Mouse (Mus musculus): Measurements from ENCODE around the gene Scarb2. TPM values are rescaled to one million over a fixed set of nuclear protein-coding genes. Genes with fewer than 3 reads are reported as not detected.
A peak's percentile ranks its signal among the peaks of the same experiment; 100 is the strongest.

Gene Scarb2
- polyA plus RNA-seq, 1 experiment: 62.1 TPM

- no peaks in the 10 kb centered on the region for H3K9me3 ChIP-seq (replicated peaks; ENCODE audit: control insufficient read depth, insufficient read depth, low read length, poor library complexity, severe bottlenecking)
- peak overlapping the region; percentile 94 for H3K27ac ChIP-seq (ENCODE audit: insufficient read depth, low read length)
- TF ChIP-seq CTCF (IDR thresholded peaks at IDR 0.05; ENCODE audit: low read depth, low read length) (no peak), POLR2A (IDR thresholded peaks at IDR 0.05; ENCODE audit: insufficient read depth, low read length) (no peak), EP300 (IDR thresholded peaks at IDR 0.05; ENCODE audit: insufficient read depth, low read depth, low read length) (peak; percentile 81)
- H3K4me1 ChIP-seq (ENCODE audit: control insufficient read depth, insufficient read depth, low read length): peaks cover 2% of the 10 kb centered on the region
- no peak overlapping the region for H3K4me3 ChIP-seq (ENCODE audit: low read depth, low read length)
- no peaks in the 10 kb centered on the region for H3K27me3 ChIP-seq (ENCODE audit: control insufficient read depth, insufficient read depth, low read length, poor library complexity, severe bottlenecking)
- H3K9ac ChIP-seq (ENCODE audit: low read depth, poor library complexity, severe bottlenecking): no peak overlapping the region
- peaks cover 5% of the 10 kb centered on the region; the same call in 1 of the 2 replicates for H3K36me3 ChIP-seq (ENCODE audit: control insufficient read depth, insufficient read depth, low read length, poor library complexity, severe bottlenecking)
Observed at GRCm38 (mm10) chr5:92499378-92499777, 7.3 kb downstream of the Scarb2 start.

GRCm38 (mm10) chr5:92498661-92499060 lies 8.0 kb downstream of the Scarb2 start:
- no peak overlapping the region for H3K9ac ChIP-seq (ENCODE audit: low read depth, poor library complexity, severe bottlenecking)
- no peaks in the 10 kb centered on the region for H3K9me3 ChIP-seq (replicated peaks; ENCODE audit: control insufficient read depth, insufficient read depth, low read length, poor library complexity, severe bottlenecking)
- peaks cover 7% of the 10 kb centered on the region; the same call in 1 of the 2 replicates for H3K36me3 ChIP-seq (ENCODE audit: control insufficient read depth, insufficient read depth, low read length, poor library complexity, severe bottlenecking)
- no peaks in the 10 kb centered on the region for H3K27me3 ChIP-seq (ENCODE audit: control insufficient read depth, insufficient read depth, low read length, poor library complexity, severe bottlenecking)
- TF ChIP-seq CTCF (IDR thresholded peaks at IDR 0.05; ENCODE audit: low read depth, low read length) (no peak), EP300 (IDR thresholded peaks at IDR 0.05; ENCODE audit: insufficient read depth, low read depth, low read length) (no peak), POLR2A (IDR thresholded peaks at IDR 0.05; ENCODE audit: insufficient read depth, low read length) (no peak)
- H3K4me1 ChIP-seq (ENCODE audit: control insufficient read depth, insufficient read depth, low read length): peaks cover 2% of the 10 kb centered on the region
- H3K27ac ChIP-seq (ENCODE audit: insufficient read depth, low read length): peak overlapping the region; percentile 94
- H3K4me3 ChIP-seq (ENCODE audit: low read depth, low read length): no peak overlapping the region

GRCm38 (mm10) chr5:92498225-92498624 lies 8.4 kb downstream of the Scarb2 start:
- H3K9ac ChIP-seq (ENCODE audit: low read depth, poor library complexity, severe bottlenecking): peak overlapping the region; percentile 32; the same call in 1 of the 2 replicates
- H3K4me1 ChIP-seq (ENCODE audit: control insufficient read depth, insufficient read depth, low read length): peaks cover 2% of the 10 kb centered on the region
- H3K27ac ChIP-seq (ENCODE audit: insufficient read depth, low read length): peak overlapping the region; percentile 99
- TF ChIP-seq CTCF (IDR thresholded peaks at IDR 0.05; ENCODE audit: low read depth, low read length) (no peak), POLR2A (IDR thresholded peaks at IDR 0.05; ENCODE audit: insufficient read depth, low read length) (no peak), EP300 (IDR thresholded peaks at IDR 0.05; ENCODE audit: insufficient read depth, low read depth, low read length) (peak; percentile 94)
- H3K27me3 ChIP-seq (ENCODE audit: control insufficient read depth, insufficient read depth, low read length, poor library complexity, severe bottlenecking): no peaks in the 10 kb centered on the region
- no peaks in the 10 kb centered on the region for H3K9me3 ChIP-seq (replicated peaks; ENCODE audit: control insufficient read depth, insufficient read depth, low read length, poor library complexity, severe bottlenecking)
- no peak overlapping the region for H3K4me3 ChIP-seq (ENCODE audit: low read depth, low read length)
- peaks cover 7% of the 10 kb centered on the region; the same call in 1 of the 2 replicates for H3K36me3 ChIP-seq (ENCODE audit: control insufficient read depth, insufficient read depth, low read length, poor library complexity, severe bottlenecking)

GRCm38 (mm10) chr5:92495771-92496409 lies 10.7 kb downstream of the Scarb2 start:
- H3K9ac ChIP-seq (ENCODE audit: low read depth, poor library complexity, severe bottlenecking): 0 out of 2 replicates have a peak overlapping the region, but pooled peaks have one; percentile 4
- peak overlapping the region; percentile 86 for H3K27ac ChIP-seq (ENCODE audit: insufficient read depth, low read length)
- H3K4me3 ChIP-seq (ENCODE audit: low read depth, low read length): no peak overlapping the region
- H3K36me3 ChIP-seq (ENCODE audit: control insufficient read depth, insufficient read depth, low read length, poor library complexity, severe bottlenecking): peaks cover 7% of the 10 kb centered on the region; the same call in 1 of the 2 replicates
- H3K27me3 ChIP-seq (ENCODE audit: control insufficient read depth, insufficient read depth, low read length, poor library complexity, severe bottlenecking): no peaks in the 10 kb centered on the region
- H3K4me1 ChIP-seq (ENCODE audit: control insufficient read depth, insufficient read depth, low read length): peaks cover 3% of the 10 kb centered on the region
- TF ChIP-seq POLR2A (IDR thresholded peaks at IDR 0.05; ENCODE audit: insufficient read depth, low read length): no peak
- no peak for TF ChIP-seq EP300 (IDR thresholded peaks at IDR 0.05; ENCODE audit: insufficient read depth, low read depth, low read length)
- no peak for TF ChIP-seq CTCF (IDR thresholded peaks at IDR 0.05; ENCODE audit: low read depth, low read length)
- no peaks in the 10 kb centered on the region for H3K9me3 ChIP-seq (replicated peaks; ENCODE audit: control insufficient read depth, insufficient read depth, low read length, poor library complexity, severe bottlenecking)

- no peak for TF ChIP-seq EP300 (IDR thresholded peaks at IDR 0.05; ENCODE audit: insufficient read depth, low read depth, low read length)
- TF ChIP-seq POLR2A (IDR thresholded peaks at IDR 0.05; ENCODE audit: insufficient read depth, low read length): no peak
- TF ChIP-seq CTCF (IDR thresholded peaks at IDR 0.05; ENCODE audit: low read depth, low read length): no peak
- Histone ChIP-seq H3K4me1 (ENCODE audit: control insufficient read depth, insufficient read depth, low read length) (peaks cover 5% of the 10 kb centered on the region), H3K9me3 (replicated peaks; ENCODE audit: control insufficient read depth, insufficient read depth, low read length, poor library complexity, severe bottlenecking) (no peaks in the 10 kb centered on the region), H3K4me3 (ENCODE audit: low read depth, low read length) (no peak overlapping the region), H3K27me3 (ENCODE audit: control insufficient read depth, insufficient read depth, low read length, poor library complexity, severe bottlenecking) (no peaks in the 10 kb centered on the region), H3K36me3 (ENCODE audit: control insufficient read depth, insufficient read depth, low read length, poor library complexity, severe bottlenecking) (peaks cover 7% of the 10 kb centered on the region; the same call in 1 of the 2 replicates), H3K9ac (ENCODE audit: low read depth, poor library complexity, severe bottlenecking) (0 out of 2 replicates have a peak overlapping the region, but pooled peaks have one; percentile 4), H3K27ac (ENCODE audit: insufficient read depth, low read length) (peak overlapping the region; percentile 86)
Observed at GRCm38 (mm10) chr5:92495291-92495690, 11.3 kb downstream of the Scarb2 start.

- H3K27me3 ChIP-seq (ENCODE audit: control insufficient read depth, insufficient read depth, low read length, poor library complexity, severe bottlenecking): no peaks in the 10 kb centered on the region
- H3K9ac ChIP-seq (ENCODE audit: low read depth, poor library complexity, severe bottlenecking): no peak overlapping the region
- H3K4me3 ChIP-seq (ENCODE audit: low read depth, low read length): no peak overlapping the region
- peak overlapping the region; percentile 72 for H3K27ac ChIP-seq (ENCODE audit: insufficient read depth, low read length)
- TF ChIP-seq CTCF (IDR thresholded peaks at IDR 0.05; ENCODE audit: low read depth, low read length) (no peak), EP300 (IDR thresholded peaks at IDR 0.05; ENCODE audit: insufficient read depth, low read depth, low read length) (peak; percentile 69; the same call in 1 of the 2 replicates)
- H3K4me1 ChIP-seq (ENCODE audit: control insufficient read depth, insufficient read depth, low read length): peaks cover 5% of the 10 kb centered on the region
- no peaks in the 10 kb centered on the region for H3K9me3 ChIP-seq (replicated peaks; ENCODE audit: control insufficient read depth, insufficient read depth, low read length, poor library complexity, severe bottlenecking)
- H3K36me3 ChIP-seq (ENCODE audit: control insufficient read depth, insufficient read depth, low read length, poor library complexity, severe bottlenecking): peaks cover 7% of the 10 kb centered on the region; the same call in 1 of the 2 replicates
Observed at GRCm38 (mm10) chr5:92493423-92493822, 13.2 kb downstream of the Scarb2 start.

All from ES-Bruce4 (cell line).